ENCODE assay signal across 18 mouse cellular contexts in the genomic region with DNA sequence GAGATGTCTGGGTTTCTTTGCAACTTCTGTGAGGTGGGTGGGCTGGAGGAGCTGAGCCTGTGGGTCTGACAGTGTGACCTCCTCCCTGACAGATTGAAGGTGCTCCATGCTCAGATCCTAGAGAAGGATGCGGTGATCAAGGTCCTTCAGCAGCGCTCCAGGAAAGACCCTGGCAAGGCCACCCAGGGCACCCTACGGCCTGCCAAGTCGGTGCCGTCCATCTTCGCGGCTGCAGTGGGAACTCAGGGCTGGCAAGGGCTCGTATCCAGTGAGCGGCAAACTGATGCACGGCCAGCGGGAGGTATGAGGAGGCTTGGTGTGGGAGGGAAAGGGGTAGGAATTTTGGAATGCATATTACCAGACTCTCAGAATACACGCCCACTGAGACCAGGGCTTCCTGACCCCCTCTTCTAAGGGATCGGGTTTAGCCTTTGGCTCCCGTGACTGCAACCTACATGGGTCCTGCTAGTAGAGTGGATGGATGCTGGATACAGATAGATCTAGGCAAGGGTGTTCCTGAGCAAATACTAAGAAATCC. TPM values are rescaled to one million over a fixed set of nuclear protein-coding genes. Genes with fewer than 3 reads are reported as not detected.
DNase-seq lines count a peak whose midpoint lies in the region; ATAC-seq and TF ChIP-seq lines count a peak whose summit lies in the region.
"Had no signal": no experiment of that assay in that cellular context is flagged by ENCODE, and none has a peak within 500 bp of the region (broad histone marks: within the 10 kb centered on the region; RNA-seq: fewer than 3 reads in every experiment).

No protein-coding gene starts in this region.

- peaks cover 93% of the 10 kb centered on the region for H3K36me3 ChIP-seq in forebrain, embryonic 13.5 days (ENCODE audit: poor library complexity, severe bottlenecking)
- peaks cover 72% of the 10 kb centered on the region for H3K36me3 ChIP-seq in forebrain, embryonic 16.5 days (ENCODE audit: control insufficient read depth, insufficient read depth)
- peaks cover 44% of the 10 kb centered on the region for H3K36me3 ChIP-seq in kidney, adult 2 months (ENCODE audit: control insufficient read depth, insufficient read depth, low read length)
- peaks cover 80% of the 10 kb centered on the region for H3K36me3 ChIP-seq in kidney, embryonic 16.5 days (ENCODE audit: insufficient read depth, low read length)
- peaks cover 89% of the 10 kb centered on the region for H3K36me3 ChIP-seq in E14TG2a.4 (ENCODE audit: insufficient read depth, low read length)

- no peaks in the 10 kb centered on the region for H3K27me3 ChIP-seq in forebrain, embryonic 13.5 days
- H3K27me3 ChIP-seq in forebrain, embryonic 16.5 days (replicated peaks; ENCODE audit: control insufficient read depth, insufficient read depth, low read length), result no peaks in the 10 kb centered on the region
- H3K27me3 ChIP-seq in kidney, adult 2 months (replicated peaks; ENCODE audit: control insufficient read depth, insufficient read depth, low read length), result no peaks in the 10 kb centered on the region
- no peaks in the 10 kb centered on the region for H3K27me3 ChIP-seq in kidney, embryonic 16.5 days (ENCODE audit: insufficient read depth, low read length)
- no peaks in the 10 kb centered on the region for H3K27me3 ChIP-seq in E14TG2a.4 (ENCODE audit: insufficient read depth, low read length)
- H3K27me3 ChIP-seq: forebrain, embryonic 15.5 days; midbrain, embryonic 13.5 days had no signal

- TF ChIP-seq POLR2A in kidney, adult 2 months (IDR thresholded peaks at IDR 0.05; ENCODE audit: low read depth, low read length), result no peak

- 94% methylated on average over 14 of the region's 14 CpGs for WGBS in forebrain, embryonic 13.5 days
- WGBS in forebrain, embryonic 16.5 days, result 88% methylated on average over 14 of the region's 14 CpGs
- WGBS in kidney, adult 2 months, result 58% methylated on average over 14 of the region's 14 CpGs
- 84% methylated on average over 14 of the region's 14 CpGs for WGBS in kidney, embryonic 16.5 days

- TF ChIP-seq CTCF in kidney, adult 2 months (conservative IDR thresholded peaks at IDR 0.05; ENCODE audit: insufficient read depth, insufficient read length, low read depth, low read length), result no peak
- TF ChIP-seq CTCF in E14TG2a.4 (conservative IDR thresholded peaks at IDR 0.05; ENCODE audit: low read length), result no peak

- peaks cover 30% of the 10 kb centered on the region for H3K4me1 ChIP-seq in forebrain, embryonic 13.5 days
- H3K4me1 ChIP-seq in forebrain, embryonic 16.5 days (replicated peaks; ENCODE audit: control insufficient read depth, insufficient read depth, low read length), result peaks cover 20% of the 10 kb centered on the region
- H3K4me1 ChIP-seq in kidney, adult 2 months (ENCODE audit: control insufficient read depth, insufficient read depth, low read length), result peaks cover 70% of the 10 kb centered on the region
- H3K4me1 ChIP-seq in kidney, embryonic 16.5 days (ENCODE audit: insufficient read depth, low read length), result peaks cover 49% of the 10 kb centered on the region
- H3K4me1 ChIP-seq in E14TG2a.4 (replicated peaks; ENCODE audit: low read depth, low read length), result peaks cover 78% of the 10 kb centered on the region

- no peaks in the 10 kb centered on the region for H3K9me3 ChIP-seq in forebrain, embryonic 13.5 days (replicated peaks)
- H3K9me3 ChIP-seq in forebrain, embryonic 16.5 days (ENCODE audit: control insufficient read depth, low read length), result no peaks in the 10 kb centered on the region
- H3K9me3 ChIP-seq in kidney, embryonic 16.5 days (ENCODE audit: low read length), result no peaks in the 10 kb centered on the region
- no peaks in the 10 kb centered on the region for H3K9me3 ChIP-seq in E14TG2a.4 (ENCODE audit: low read length)
- H3K9me3 ChIP-seq: forebrain, embryonic 15.5 days; liver, embryonic 12.5 days; midbrain, embryonic 13.5 days had no signal

- H3K9ac ChIP-seq in forebrain, embryonic 13.5 days, result no peak overlapping the region
- H3K9ac ChIP-seq in forebrain, embryonic 16.5 days (replicated peaks; ENCODE audit: low read depth, low read length), result no peak overlapping the region
- H3K9ac ChIP-seq in kidney, embryonic 16.5 days (replicated peaks; ENCODE audit: low read length), result no peak overlapping the region
- H3K9ac ChIP-seq: forebrain, embryonic 15.5 days; liver, embryonic 12.5 days; lung, embryonic 14.5 days; midbrain, embryonic 13.5 days had no signal

- no peak overlapping the region for H3K4me2 ChIP-seq in forebrain, embryonic 13.5 days
- H3K4me2 ChIP-seq in forebrain, embryonic 16.5 days (ENCODE audit: low read length), result no peak overlapping the region
- no peak overlapping the region for H3K4me2 ChIP-seq in kidney, embryonic 16.5 days (replicated peaks; ENCODE audit: low read depth, low read length)
- H3K4me2 ChIP-seq: forebrain, embryonic 15.5 days; heart, embryonic 11.5 days; liver, embryonic 12.5 days; lung, embryonic 14.5 days; midbrain, embryonic 13.5 days had no signal

- H3K4me3 ChIP-seq in forebrain, embryonic 13.5 days, result no peak overlapping the region
- no peak overlapping the region for H3K4me3 ChIP-seq in forebrain, embryonic 16.5 days (replicated peaks; ENCODE audit: low read length)
- H3K4me3 ChIP-seq in kidney, adult 2 months (ENCODE audit: insufficient read depth, low read depth, low read length), result no peak overlapping the region
- no peak overlapping the region for H3K4me3 ChIP-seq in kidney, embryonic 16.5 days (ENCODE audit: low read length)
- H3K4me3 ChIP-seq in E14TG2a.4 (replicated peaks; ENCODE audit: low read length), result 0 out of 2 replicates have a peak overlapping the region, but pooled peaks have one; percentile 3
- H3K4me3 ChIP-seq: forebrain, embryonic 15.5 days; liver, embryonic 12.5 days; midbrain, embryonic 13.5 days had no signal

- H3K27ac ChIP-seq in forebrain, embryonic 13.5 days, result peak overlapping the region; percentile 3; the same call in 1 of the 2 replicates
- H3K27ac ChIP-seq in forebrain, embryonic 16.5 days (ENCODE audit: low read length), result no peak overlapping the region
- H3K27ac ChIP-seq in kidney, adult 2 months (ENCODE audit: insufficient read depth, low read depth, low read length), result peak overlapping the region; percentile 93
- H3K27ac ChIP-seq in kidney, embryonic 16.5 days (ENCODE audit: low read length), result no peak overlapping the region
- H3K27ac ChIP-seq: forebrain, embryonic 15.5 days; hindbrain, postnatal 0 days; liver, embryonic 12.5 days; midbrain, embryonic 13.5 days had no signal

- peak; percentile 28 for DNase-seq in kidney, adult 2 months
- DNase-seq in ZHBTc4 (ENCODE audit: low read depth, low spot score), result peak; percentile 59
- DNase-seq in frontal cortex, postnatal 36 days (ENCODE audit: low spot score in 2 of 2), result no peak
- DNase-seq in layer of hippocampus, postnatal 36 days, result no peak
- DNase-seq: cerebellum, adult 9-10 months; gastrocnemius, postnatal 25 days; layer of hippocampus, adult 9-11 months; lung, embryonic 14.5 days; thymus, postnatal 36 days had no signal

- no peak for ATAC-seq in forebrain, embryonic 13.5 days
- no peak for ATAC-seq in forebrain, embryonic 16.5 days
- ATAC-seq in kidney, embryonic 16.5 days (ENCODE audit: low FRiP score, low TSS enrichment), result no peak
- ATAC-seq: forebrain, embryonic 15.5 days; hindbrain, postnatal 0 days; liver, embryonic 12.5 days; midbrain, embryonic 13.5 days had no signal

RNA-seq across cellular contexts. Expression of gene Amotl2, which starts 13.5 kb away (rescaled TPM):
- polyA plus RNA-seq in forebrain, embryonic 13.5 days (2015; fragmentation: Nextera tagmentation; extraction: Ambion mirVana), result 46.9 and 55.3 TPM in 2 replicates
- 53.4 and 62.5 TPM in 2 replicates for polyA plus RNA-seq in forebrain, embryonic 16.5 days (2015; fragmentation: Nextera tagmentation; extraction: Ambion mirVana)
- polyA plus RNA-seq in kidney, adult 2 months (2012; rRNA removed), result 37.7 and 40.5 TPM in 2 replicates
- polyA plus RNA-seq in kidney, embryonic 16.5 days (2015; fragmentation: Nextera tagmentation; extraction: Ambion mirVana), result 40.9 and 41.5 TPM in 2 replicates
- total RNA-seq in layer of hippocampus, postnatal 36 days (2021), result 10 to 100 TPM; 17.2 to 18.6 TPM

Comparison
In these comparisons a context has a peak if more than half of its experiments do, and no peak if none do; other contexts are left out.
1. H3K27ac ChIP-seq: peak in forebrain, embryonic 13.5 days (single experiment) and kidney, adult 2 months (single experiment); none in forebrain, embryonic 16.5 days (single experiment) and kidney, embryonic 16.5 days (single experiment).
2. DNase-seq: peak in kidney, adult 2 months (single experiment) and ZHBTc4 (single experiment); none in frontal cortex, postnatal 36 days (0 of 2) and layer of hippocampus, postnatal 36 days (0 of 2).